Mouse (Mus musculus) G1E (cell line): ENCODE data around the gene Abca1. TPM values are rescaled to one million over a fixed set of nuclear protein-coding genes. Genes with fewer than 3 reads are reported as not detected.
A peak's percentile ranks its signal among the peaks of the same experiment; 100 is the strongest.

Experiments used
- ATAC-seq: 2 replicates; pipeline ENCODE4 v1.8.0; 2016; ENCODE audit warnings: mild to moderate bottlenecking; ENCODE audit not compliant: insufficient number of reproducible peaks, poor library complexity, low FRiP score, severe bottlenecking; ENCODE audit errors: extremely low read depth
- DNase-seq: peaks from one replicate; pipeline ENCODE4 v3.0.0; 2012; ENCODE audit warnings: low spot score
- H3K27me3 ChIP-seq: 2 replicates; pipeline ENCODE4 v1.6.1; 2012; ENCODE audit warnings: mild to moderate bottlenecking, low read length, inconsistent platforms; ENCODE audit not compliant: insufficient read depth
- H3K36me3 ChIP-seq: replicated peaks from 2 replicates; pipeline ENCODE3; 2012; ENCODE audit warnings: mild to moderate bottlenecking, inconsistent platforms
- H3K4me1 ChIP-seq: 2 replicates; pipeline ENCODE4 v1.6.1; 2012; ENCODE audit warnings: low read depth, low read length, inconsistent platforms, mixed read lengths; ENCODE audit not compliant: insufficient read depth
- H3K4me3 ChIP-seq: 2 replicates; pipeline ENCODE4 v1.5.1; 2012; ENCODE audit warnings: low read depth, mild to moderate bottlenecking, inconsistent platforms, low read length, moderate library complexity, mixed read lengths
- H3K9me3 ChIP-seq: replicated peaks from 2 replicates; pipeline ENCODE4 v1.6.1; 2012; ENCODE audit warnings: inconsistent platforms
- CTCF ChIP-seq: IDR thresholded peaks from 2 replicates; pipeline ENCODE4 v1.5.1; 2012; ENCODE audit warnings: low read depth, low read length, inconsistent platforms, mixed read lengths
- GATA1 ChIP-seq: IDR thresholded peaks from 2 replicates; pipeline ENCODE4 v1.6.1; 2012; ENCODE audit warnings: borderline replicate concordance, low read length, inconsistent platforms, mixed read lengths
- GATA2 ChIP-seq: IDR thresholded peaks from 2 replicates; pipeline ENCODE4 v1.6.1; 2012; ENCODE audit warnings: low read depth, low read length, inconsistent platforms, borderline replicate concordance
- POLR2AphosphoS5 ChIP-seq: IDR thresholded peaks from 2 replicates; pipeline ENCODE4 v1.6.1; 2012; ENCODE audit warnings: low read depth, low read length, inconsistent platforms; ENCODE audit not compliant: insufficient replicate concordance
- TAL1 ChIP-seq: conservative IDR thresholded peaks from 2 replicates; pipeline ENCODE4 v1.6.1; 2012; ENCODE audit warnings: low read depth, low read length, inconsistent platforms, mixed read lengths
- polyA plus RNA-seq: library from polyadenylated mRNA; stranded (reverse); fragments of >175 nt; gene quantifications from 2 replicates; pipeline ENCODE4 v1.2.3, GENCODE M21; 2012
- total RNA-seq, 2 experiments: library from RNA; stranded (forward) in 1 of 2; stranded (reverse) in 1 of 2; fragments of 200-1000 nt in 1 of 2; fragments of >200 nt in 1 of 2; fragmentation: Nextera tagmentation in 1 of 2; gene quantifications; 2 replicates each; pipeline ENCODE4 v1.2.3; 2014 to 2017

The Abca1 gene
- total and polyA plus RNA-seq, 3 experiments: 2.1 to 23.0 (median 4.6) TPM

- no peak for TF ChIP-seq TAL1
- TF ChIP-seq GATA2: no peak
- TF ChIP-seq CTCF: no peak
- TF ChIP-seq POLR2AphosphoS5: no peak
- no peak for TF ChIP-seq GATA1
- Histone ChIP-seq H3K4me1 (peaks cover 12% of the 10 kb centered on the region), H3K36me3 (peaks cover 84% of the 10 kb centered on the region), H3K4me3 (no peak overlapping the region), H3K9me3 (no peaks in the 10 kb centered on the region), H3K27me3 (no peaks in the 10 kb centered on the region)
- DNase-seq: no peak
- ATAC-seq: no peak
These were observed 70.7 kb downstream of the Abca1 start for GRCm38 (mm10) chr4:53088999-53089398.

GRCm38 (mm10) chr4:53086636-53087035, 73.1 kb downstream of the Abca1 start:
- Histone ChIP-seq H3K9me3 (no peaks in the 10 kb centered on the region), H3K4me3 (no peak overlapping the region), H3K27me3 (no peaks in the 10 kb centered on the region), H3K36me3 (peaks cover 87% of the 10 kb centered on the region), H3K4me1 (peaks cover 12% of the 10 kb centered on the region)
- ATAC-seq: no peak
- no peak for TF ChIP-seq CTCF
- no peak for TF ChIP-seq POLR2AphosphoS5
- TF ChIP-seq TAL1: no peak
- TF ChIP-seq GATA2: no peak
- no peak for TF ChIP-seq GATA1
- DNase-seq: no peak

GRCm38 (mm10) chr4:53085634-53086033, 74.1 kb downstream of the Abca1 start:
- H3K36me3 ChIP-seq: peaks cover 88% of the 10 kb centered on the region
- H3K4me1 ChIP-seq: peaks cover 12% of the 10 kb centered on the region
- TF ChIP-seq TAL1 (peak; percentile 43), POLR2AphosphoS5 (no peak)
- ATAC-seq: peak; percentile 94
- H3K27me3 ChIP-seq: no peaks in the 10 kb centered on the region
- peak; percentile 6 for DNase-seq
- H3K4me3 ChIP-seq: no peak overlapping the region
- H3K9me3 ChIP-seq: no peaks in the 10 kb centered on the region

- ATAC-seq (no peak), DNase-seq (no peak)
- no peaks in the 10 kb centered on the region for H3K9me3 ChIP-seq
- H3K4me1 ChIP-seq: peaks cover 12% of the 10 kb centered on the region
- H3K4me3 ChIP-seq: no peak overlapping the region
- no peak for TF ChIP-seq GATA2
- TF ChIP-seq TAL1: no peak
- TF ChIP-seq POLR2AphosphoS5: no peak
- no peaks in the 10 kb centered on the region for H3K27me3 ChIP-seq
- peaks cover 89% of the 10 kb centered on the region for H3K36me3 ChIP-seq
These were observed 76.6 kb downstream of the Abca1 start for GRCm38 (mm10) chr4:53083071-53083470.

GRCm38 (mm10) chr4:53082451-53082850, 77.2 kb downstream of the Abca1 start:
- no peak for DNase-seq
- no peak for ATAC-seq
- peaks cover 12% of the 10 kb centered on the region for H3K4me1 ChIP-seq
- TF ChIP-seq CTCF (no peak), TAL1 (no peak), GATA1 (no peak)
- no peaks in the 10 kb centered on the region for H3K9me3 ChIP-seq
- H3K4me3 ChIP-seq: no peak overlapping the region
- H3K27me3 ChIP-seq: no peaks in the 10 kb centered on the region
- H3K36me3 ChIP-seq: peaks cover 93% of the 10 kb centered on the region

GRCm38 (mm10) chr4:53081851-53082250, 77.8 kb downstream of the Abca1 start:
- Histone ChIP-seq H3K9me3 (no peaks in the 10 kb centered on the region), H3K4me1 (peaks cover 12% of the 10 kb centered on the region), H3K36me3 (peaks cover 94% of the 10 kb centered on the region), H3K27me3 (no peaks in the 10 kb centered on the region), H3K4me3 (no peak overlapping the region)
- TF ChIP-seq CTCF: no peak
- DNase-seq (no peak), ATAC-seq (no peak)

- ATAC-seq (no peak), DNase-seq (no peak)
- Histone ChIP-seq H3K4me3 (no peak overlapping the region), H3K4me1 (peaks cover 4% of the 10 kb centered on the region; the same call in 1 of the 2 replicates), H3K27me3 (no peaks in the 10 kb centered on the region), H3K9me3 (no peaks in the 10 kb centered on the region), H3K36me3 (peaks cover 97% of the 10 kb centered on the region)
- TF ChIP-seq GATA1 (no peak), CTCF (no peak), POLR2AphosphoS5 (no peak), TAL1 (no peak), GATA2 (no peak)
These were observed 79.4 kb downstream of the Abca1 start for GRCm38 (mm10) chr4:53080290-53080689.
